Mouse (Mus musculus) adrenal gland, postnatal 14 days (tissue): ENCODE data around the gene Slc16a5. TPM values are rescaled to one million over a fixed set of nuclear protein-coding genes. Genes with fewer than 3 reads are reported as not detected.
A peak's percentile ranks its signal among the peaks of the same experiment; 100 is the strongest.

Source experiments
- DNase-seq: peaks from one replicate; pipeline ENCODE4 v3.0.0; 2021; ENCODE audit warnings: mixed read lengths
- long read RNA-seq, 2 experiments: library from polyadenylated mRNA; stranded (forward); transcript quantifications; one replicate each; pipeline ENCODE4 v2.0.0; 2021
- total RNA-seq: library from RNA; stranded (reverse); gene quantifications from 2 replicates; pipeline ENCODE4 v1.2.3, GENCODE M21; 2021

The Slc16a5 gene
- total RNA-seq: 1.2 and 1.3 TPM in 2 replicates
- long read RNA-seq, experiment 1, partial matches to known transcripts: 0 of 5 reads
- long read RNA-seq, experiment 1, other reads (novel, unspliced or antisense): 3 of 5 reads
- long read RNA-seq, experiment 2: 0 reads

- DNase-seq: no peak
Observed at GRCm38 (mm10) chr11:115462243-115462891, at the start of gene Slc16a5. Gene Slc16a5, plus strand, starts transcription at chr11:115462474.

DNA sequence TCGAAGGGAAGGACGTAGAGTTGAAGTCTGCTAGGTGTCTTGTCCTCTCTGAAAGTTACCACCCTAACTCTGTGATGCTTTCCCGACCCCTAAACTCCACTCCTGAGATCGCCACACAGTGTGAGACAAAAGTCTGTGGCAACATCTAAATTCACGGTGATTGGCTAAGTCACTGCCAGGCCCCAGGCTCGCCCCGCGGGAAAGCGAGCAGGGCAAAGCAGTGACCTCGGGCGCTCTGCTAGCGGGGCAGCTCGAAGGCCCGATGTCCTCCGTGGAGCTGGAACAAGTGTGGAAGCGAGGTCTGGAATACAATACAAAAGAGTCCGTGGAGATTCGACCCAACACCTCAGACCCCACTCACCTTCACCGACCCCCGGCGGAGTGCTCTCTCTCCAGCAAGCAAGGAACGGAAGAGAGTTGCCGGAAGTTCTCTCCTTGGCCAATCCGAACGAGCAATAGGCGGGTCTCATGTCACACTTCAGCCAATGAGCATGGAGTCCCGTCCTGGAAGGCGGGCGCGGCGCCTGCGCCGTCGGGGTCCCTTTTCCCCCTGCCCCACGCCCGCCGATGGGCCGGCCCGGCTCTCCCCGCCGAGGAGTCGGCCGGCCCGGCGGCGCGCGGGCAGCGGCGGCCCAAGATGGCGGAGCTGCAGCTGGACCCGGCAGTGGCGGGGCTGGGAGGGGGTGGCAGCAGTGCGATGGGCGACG is 42.6 kb upstream of the Slc16a5 start, which contains the start of the genes Atp5h and Kctd2:
Atp5h (minus strand) TSS at position 432 of the 707 bp plus-strand sequence.
Kctd2 (plus strand) TSS at position 598 of the 707 bp plus-strand sequence.
- DNase-seq: peak; percentile 98

GRCm38 (mm10) chr11:115420336-115421190 is 41.7 kb upstream of the Slc16a5 start:
- DNase-seq: peak; percentile 79

- DNase-seq: no peak
Observed at GRCm38 (mm10) chr11:115421328-115421727, 40.9 kb upstream of the Slc16a5 start.

GRCm38 (mm10) chr11:115421972-115422371 is 40.3 kb upstream of the Slc16a5 start:
- DNase-seq: no peak

GRCm38 (mm10) chr11:115423091-115423490 is 39.2 kb upstream of the Slc16a5 start:
- no peak for DNase-seq

GRCm38 (mm10) chr11:115424666-115425065 is 37.6 kb upstream of the Slc16a5 start:
- peak; percentile 2 for DNase-seq

- DNase-seq: no peak
Observed at GRCm38 (mm10) chr11:115425671-115426070, 36.6 kb upstream of the Slc16a5 start.

DNA sequence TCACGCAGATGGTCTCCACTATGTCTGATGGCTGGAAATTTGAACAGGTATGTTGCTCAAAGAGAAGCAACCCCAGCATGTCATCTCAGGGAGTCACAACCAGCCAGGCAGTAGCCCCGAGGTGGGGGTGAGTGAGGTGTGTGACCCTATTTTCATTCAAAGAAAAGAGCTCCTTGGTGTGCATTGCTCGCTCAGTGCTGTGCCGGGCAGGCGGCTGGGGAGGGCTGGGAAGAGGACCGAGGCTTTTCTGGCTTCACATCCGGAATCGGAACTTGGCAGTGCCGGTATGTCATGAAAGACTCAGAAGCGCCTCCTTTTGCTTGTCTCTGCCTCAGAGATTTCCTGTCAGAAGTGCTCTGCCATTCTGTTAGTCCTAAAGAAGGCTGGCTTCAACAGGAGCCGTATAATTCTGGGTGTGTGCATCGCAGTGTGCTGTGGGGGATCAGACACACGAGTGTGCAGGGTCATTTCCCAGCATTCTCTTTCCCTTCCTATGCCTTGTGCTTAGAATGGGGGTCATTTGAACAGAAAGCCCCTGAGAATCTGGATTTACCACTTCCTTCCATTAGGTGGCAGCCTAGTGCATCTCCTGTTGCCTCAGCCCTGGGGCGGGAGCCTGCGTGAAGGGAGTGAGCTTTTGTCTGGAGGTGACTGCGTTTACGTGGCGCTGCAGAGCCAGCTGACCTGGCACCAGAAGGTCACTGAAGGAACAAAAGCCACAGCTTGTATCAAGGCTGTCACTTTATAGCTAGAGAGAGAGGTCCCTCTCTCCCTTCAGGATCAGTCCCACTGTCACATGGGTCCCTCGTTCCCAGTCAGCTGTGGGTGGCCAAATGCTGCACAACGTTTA is 34.6 kb upstream of the Slc16a5 start:
- peak; percentile 87 for DNase-seq

DNA sequence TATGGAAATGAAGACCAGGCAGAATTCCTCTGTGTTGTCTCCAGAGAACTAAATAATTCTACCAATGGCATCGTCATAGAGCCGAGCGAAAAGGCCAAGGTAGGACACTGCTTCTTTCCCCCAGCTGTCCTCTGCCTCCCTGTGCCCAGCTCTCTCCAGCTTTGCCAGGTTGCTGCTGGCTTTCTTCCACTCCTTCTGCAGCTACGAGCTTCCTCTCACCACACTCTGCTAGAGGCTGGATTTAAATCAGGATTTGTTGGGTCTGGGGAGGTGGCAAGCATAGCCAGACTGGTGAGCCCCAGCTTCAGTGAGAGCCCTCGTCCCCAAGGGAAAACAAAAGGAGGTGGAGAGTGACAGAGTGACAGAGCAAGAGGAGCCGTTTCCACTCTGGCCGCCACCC is 33.0 kb upstream of the Slc16a5 start:
- DNase-seq: peak; percentile 3

DNA sequence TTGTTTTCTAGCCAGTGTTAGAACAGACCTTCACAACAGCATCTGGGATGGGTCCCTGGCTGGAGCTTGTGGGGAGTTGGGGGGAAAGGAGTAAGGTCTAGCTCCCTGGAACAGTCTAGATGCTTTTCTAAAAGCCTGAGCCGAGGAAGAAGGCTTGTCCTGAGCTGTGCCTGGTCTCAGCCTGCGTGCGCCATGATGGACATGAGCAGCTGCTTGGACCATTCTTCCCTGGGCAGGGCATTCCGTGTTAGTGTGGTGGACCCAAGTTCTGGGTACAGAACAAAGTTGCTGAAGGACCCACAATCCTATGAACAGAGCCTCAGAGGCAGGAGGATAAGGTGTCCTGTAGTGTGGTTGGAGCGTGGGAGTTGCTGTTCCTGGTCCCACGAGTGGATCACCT is 31.7 kb upstream of the Slc16a5 start:
- DNase-seq: no peak

DNA sequence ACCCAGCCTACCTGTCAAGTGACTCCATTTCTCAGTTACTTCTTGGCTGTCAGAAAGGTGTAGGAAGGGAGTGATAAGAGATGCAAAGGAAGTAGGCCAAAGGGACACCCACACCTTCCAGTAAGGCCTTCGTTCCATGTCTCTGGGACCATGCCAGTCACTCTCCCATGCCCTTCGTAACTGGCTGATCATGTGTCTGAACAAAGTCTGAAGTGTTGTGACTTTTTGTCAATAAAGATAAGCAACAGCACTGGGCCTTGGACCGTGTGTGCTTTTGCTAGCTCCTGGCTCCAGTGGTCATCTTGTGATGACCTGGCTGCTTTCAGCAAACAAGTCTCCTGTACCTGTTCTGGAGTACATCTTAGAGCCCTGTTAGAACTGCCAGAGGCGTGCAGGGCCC is 29.5 kb upstream of the Slc16a5 start:
- DNase-seq: no peak

DNA sequence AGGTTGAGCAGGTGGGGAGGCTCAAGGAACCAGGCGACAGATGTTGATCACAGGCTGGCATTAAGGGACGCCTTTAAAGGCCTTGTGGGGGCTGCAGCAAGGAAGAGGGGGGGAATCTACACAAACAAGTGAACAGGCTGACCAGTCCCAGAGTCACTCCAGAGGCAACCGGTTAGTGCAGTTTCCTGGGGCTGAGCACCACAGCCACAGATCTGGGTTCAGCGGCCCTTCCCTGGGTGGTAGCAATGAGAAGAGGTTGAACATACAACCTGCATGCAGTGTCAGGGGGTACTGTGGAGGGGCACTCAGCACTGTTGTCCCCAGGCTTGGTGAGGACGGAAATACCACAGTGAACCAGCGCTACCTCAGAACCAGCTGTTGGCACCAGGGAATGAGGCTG is 28.9 kb upstream of the Slc16a5 start:
- no peak for DNase-seq

GRCm38 (mm10) chr11:115435596-115436337 is 26.5 kb upstream of the Slc16a5 start:
- no peak for DNase-seq

- no peak for DNase-seq
Observed at GRCm38 (mm10) chr11:115437571-115438122, 24.6 kb upstream of the Slc16a5 start.

DNA sequence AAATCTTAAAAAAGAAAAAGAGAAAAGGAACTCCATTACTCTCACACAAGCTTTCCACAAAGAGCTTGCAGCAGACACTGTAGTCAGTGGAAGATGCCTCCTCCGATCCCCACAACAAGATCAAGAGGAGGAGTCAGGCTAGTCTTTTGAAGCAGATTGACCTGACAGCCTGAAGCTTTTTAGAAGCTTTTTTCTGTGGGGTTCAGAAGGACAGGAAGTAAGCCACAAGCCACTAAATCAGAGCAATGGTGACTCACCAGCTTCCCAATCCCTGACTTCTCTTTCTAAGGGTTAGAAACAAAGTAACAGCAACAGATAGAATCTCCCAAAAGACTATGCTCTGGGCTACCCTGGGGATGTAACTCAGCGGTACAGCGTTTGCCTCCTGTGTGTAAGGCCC is 22.9 kb upstream of the Slc16a5 start:
- DNase-seq: no peak

- no peak for DNase-seq
Observed at GRCm38 (mm10) chr11:115439906-115440595, 22.2 kb upstream of the Slc16a5 start, which contains the start of gene Trim80. Gene Trim80, plus strand, starts transcription at chr11:115440545.

GRCm38 (mm10) chr11:115441417-115441816 is 20.9 kb upstream of the Slc16a5 start:
- no peak for DNase-seq

GRCm38 (mm10) chr11:115446906-115447305 is 15.4 kb upstream of the Slc16a5 start:
- peak; percentile 68 for DNase-seq
